9 mouse cellular contexts compared by ENCODE assay signal in genomic region chr4:116371676-116372075, GRCm38 (mm10).
DNase-seq lines count a peak whose midpoint lies in the region; ATAC-seq lines count a peak whose summit lies in the region.
"Had no signal": no experiment of that assay in that cellular context is flagged by ENCODE, and none has a peak within 500 bp of the region (broad histone marks: within the 10 kb centered on the region; RNA-seq: fewer than 3 reads in every experiment).

No protein-coding gene starts in this region.

- 26% methylated on average over 1 of the region's 1 CpGs for WGBS in heart, embryonic 16.5 days

- peak overlapping the region; percentile 97 for H3K27ac ChIP-seq in heart, embryonic 16.5 days (ENCODE audit: low read length)
- H3K27ac ChIP-seq: kidney, postnatal 0 days had no signal

- peak overlapping the region; percentile 37; the same call in 1 of the 2 replicates for H3K4me3 ChIP-seq in heart, embryonic 16.5 days (ENCODE audit: low read length)

- H3K27me3 ChIP-seq in heart, embryonic 16.5 days (ENCODE audit: control insufficient read depth, insufficient read depth, low read length): no peaks in the 10 kb centered on the region

- peak overlapping the region; percentile 57; the same call in 1 of the 2 replicates for H3K4me2 ChIP-seq in heart, embryonic 16.5 days (ENCODE audit: low read depth, low read length)

- H3K36me3 ChIP-seq in heart, embryonic 16.5 days (ENCODE audit: control insufficient read depth, insufficient read depth): no peaks in the 10 kb centered on the region

- DNase-seq in adrenal gland, adult (ENCODE audit: inconsistent age in 2 of 2, low spot score in 1 of 2): peak; percentile 53 to 83
- no peak for DNase-seq in adrenal gland, postnatal 4 days (ENCODE audit: low spot score in 2 of 2)
- peak; percentile 71 for DNase-seq in right cerebral cortex, adult 18-20 months
- DNase-seq in right cerebral cortex, postnatal 4 days: no peak
- peak; percentile 16 to 33 for DNase-seq in left cerebral cortex, postnatal 10 days (ENCODE audit: extremely low spot score in 1 of 2, low spot score in 2 of 2)
- peak; percentile 76 for DNase-seq in testis, postnatal 14 days (ENCODE audit: low spot score)
- DNase-seq in thymus, postnatal 25 days: no peak

- H3K9ac ChIP-seq in heart, embryonic 16.5 days (ENCODE audit: low read length): peak overlapping the region; percentile 64

- H3K4me1 ChIP-seq in heart, embryonic 16.5 days (ENCODE audit: control insufficient read depth, insufficient read depth, low read length): peaks cover 5% of the 10 kb centered on the region; the same call in 1 of the 2 replicates

- no peaks in the 10 kb centered on the region for H3K9me3 ChIP-seq in heart, embryonic 16.5 days (replicated peaks; ENCODE audit: control insufficient read depth, low read length)

- ATAC-seq in heart, embryonic 16.5 days (replicated peaks; ENCODE audit: extremely low read depth, insufficient read depth, low FRiP score): peak; percentile 96

- intact Hi-C loops in left cerebral cortex, postnatal 10 days (cut with DNase I): no loop called here

Comparison
In these comparisons a context has a peak if more than half of its experiments do, and no peak if none do; other contexts are left out.
1. DNase-seq: peak in adrenal gland, adult (2 of 2), right cerebral cortex, adult 18-20 months (single experiment), left cerebral cortex, postnatal 10 days (2 of 2) and testis, postnatal 14 days (single experiment); none in adrenal gland, postnatal 4 days (0 of 2), right cerebral cortex, postnatal 4 days (single experiment) and thymus, postnatal 25 days (single experiment).